Mouse (Mus musculus): ENCODE measurements around the gene Pgpep1. TPM values are rescaled to one million over a fixed set of nuclear protein-coding genes. Genes with fewer than 3 reads are reported as not detected.
A peak's percentile ranks its signal among the peaks of the same experiment; 100 is the strongest.

The Pgpep1 gene
- total RNA-seq (2014; rRNA removed; ENCODE audit: low replicate concordance), result 18.0 and 36.3 TPM in 2 replicates
- 26.9 and 29.1 TPM in 2 replicates for polyA plus RNA-seq (2015; fragmentation: Nextera tagmentation; extraction: Ambion mirVana)

GRCm38 (mm10) chr8:70660273-70660725 is at the start of gene Pgpep1:
TSS of gene Pgpep1 (minus strand) at chr8:70660388.
- peaks cover 17% of the 10 kb centered on the region; the same call in 1 of the 2 replicates for H3K4me1 ChIP-seq (ENCODE audit: control insufficient read depth, insufficient read depth)
- ATAC-seq (ENCODE audit: insufficient read depth, low read depth) (peak; percentile 11; the same call in 1 of the 2 replicates), DNase-seq (ENCODE audit: low spot score) (no peak)
- peak within 1 kb of the TSS; percentile 73 for H3K4me2 ChIP-seq (ENCODE audit: low read depth, low read length)
- H3K4me3 ChIP-seq (ENCODE audit: low read depth, low read length), result peak within 1 kb of the TSS; percentile 74
- peak within 1 kb of the TSS; percentile 88 for H3K27ac ChIP-seq (ENCODE audit: low read depth)
- H3K9ac ChIP-seq (replicated peaks; ENCODE audit: low read depth, low read length), result peak within 1 kb of the TSS; percentile 71
- 7% methylated on average over 14 of the region's 14 CpGs for WGBS
- no peaks in the 10 kb centered on the region for H3K27me3 ChIP-seq (ENCODE audit: control insufficient read depth, insufficient read depth, low read length)
- H3K36me3 ChIP-seq (replicated peaks; ENCODE audit: control insufficient read depth, insufficient read depth, low read length), result peaks cover 21% of the 10 kb centered on the region
- no peaks in the 10 kb centered on the region for H3K9me3 ChIP-seq (replicated peaks; ENCODE audit: control insufficient read depth, low read length)
- no peak for TF ChIP-seq CTCF (IDR thresholded peaks at IDR 0.05; ENCODE audit: low read depth)
- no peak for TF ChIP-seq EP300 (IDR thresholded peaks at IDR 0.05; ENCODE audit: low read depth)

DNA sequence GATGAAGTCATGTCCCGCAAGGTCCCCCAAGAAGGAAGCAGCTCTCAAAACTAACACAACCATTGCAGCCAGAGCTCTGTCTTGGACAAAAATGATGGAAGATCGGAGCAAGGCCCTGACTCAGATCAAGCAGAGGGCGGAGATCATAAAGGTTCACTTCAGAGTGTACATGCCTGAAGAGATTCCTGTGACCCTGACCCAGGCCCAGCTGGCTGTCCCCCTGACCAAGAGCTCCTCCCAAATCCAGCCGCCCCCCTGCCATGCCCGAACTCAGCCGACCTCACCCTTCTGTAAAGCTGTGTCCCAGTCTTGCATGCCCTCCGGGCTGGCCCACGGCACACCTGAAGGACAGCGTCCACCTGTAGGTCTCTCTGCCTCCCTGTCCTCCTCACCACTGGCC is 49.6 kb upstream of the Pgpep1 start:
- H3K9me3 ChIP-seq (replicated peaks; ENCODE audit: control insufficient read depth, low read length), result no peaks in the 10 kb centered on the region
- WGBS, result 92% methylated on average over 9 of the region's 9 CpGs
- H3K36me3 ChIP-seq (replicated peaks; ENCODE audit: control insufficient read depth, insufficient read depth, low read length), result no peaks in the 10 kb centered on the region
- no peaks in the 10 kb centered on the region for H3K4me1 ChIP-seq (ENCODE audit: control insufficient read depth, insufficient read depth)
- DNase-seq (ENCODE audit: low spot score), result no peak
- no peak for ATAC-seq (ENCODE audit: insufficient read depth, low read depth)
- no peaks in the 10 kb centered on the region for H3K27me3 ChIP-seq (ENCODE audit: control insufficient read depth, insufficient read depth, low read length)
- no peak overlapping the region for H3K4me2 ChIP-seq (ENCODE audit: low read depth, low read length)
- H3K9ac ChIP-seq (replicated peaks; ENCODE audit: low read depth, low read length), result no peak overlapping the region
- TF ChIP-seq CTCF (IDR thresholded peaks at IDR 0.05; ENCODE audit: low read depth) (no peak), EP300 (IDR thresholded peaks at IDR 0.05; ENCODE audit: low read depth) (no peak)
- H3K4me3 ChIP-seq (ENCODE audit: low read depth, low read length), result no peak overlapping the region
- no peak overlapping the region for H3K27ac ChIP-seq (ENCODE audit: low read depth)

- DNase-seq (ENCODE audit: low spot score), result no peak
- no peak overlapping the region for H3K4me2 ChIP-seq (ENCODE audit: low read depth, low read length)
- no peak overlapping the region for H3K4me3 ChIP-seq (ENCODE audit: low read depth, low read length)
- no peaks in the 10 kb centered on the region for H3K36me3 ChIP-seq (replicated peaks; ENCODE audit: control insufficient read depth, insufficient read depth, low read length)
- H3K27ac ChIP-seq (ENCODE audit: low read depth), result no peak overlapping the region
- no peaks in the 10 kb centered on the region for H3K4me1 ChIP-seq (ENCODE audit: control insufficient read depth, insufficient read depth)
- TF ChIP-seq CTCF (IDR thresholded peaks at IDR 0.05; ENCODE audit: low read depth), result no peak
- TF ChIP-seq EP300 (IDR thresholded peaks at IDR 0.05; ENCODE audit: low read depth), result no peak
- 83% methylated on average over 14 of the region's 14 CpGs for WGBS
- no peak for ATAC-seq (ENCODE audit: insufficient read depth, low read depth)
- no peaks in the 10 kb centered on the region for H3K27me3 ChIP-seq (ENCODE audit: control insufficient read depth, insufficient read depth, low read length)
- no peaks in the 10 kb centered on the region for H3K9me3 ChIP-seq (replicated peaks; ENCODE audit: control insufficient read depth, low read length)
- H3K9ac ChIP-seq (replicated peaks; ENCODE audit: low read depth, low read length), result no peak overlapping the region
Measured at GRCm38 (mm10) chr8:70708281-70708680, 48.1 kb upstream of the Pgpep1 start.

GRCm38 (mm10) chr8:70703287-70703686 is 43.1 kb upstream of the Pgpep1 start, which contains the start of gene Iqcn:
TSS of gene Iqcn (plus strand) at chr8:70703457.
- Histone ChIP-seq H3K9ac (replicated peaks; ENCODE audit: low read depth, low read length) (no peak within 1 kb of the TSS), H3K9me3 (replicated peaks; ENCODE audit: control insufficient read depth, low read length) (no peaks in the 10 kb centered on the region), H3K4me3 (ENCODE audit: low read depth, low read length) (no peak within 1 kb of the TSS), H3K4me2 (ENCODE audit: low read depth, low read length) (no peak within 1 kb of the TSS), H3K36me3 (replicated peaks; ENCODE audit: control insufficient read depth, insufficient read depth, low read length) (no peaks in the 10 kb centered on the region), H3K27me3 (ENCODE audit: control insufficient read depth, insufficient read depth, low read length) (no peaks in the 10 kb centered on the region), H3K27ac (ENCODE audit: low read depth) (peak within 1 kb of the TSS; percentile 27; the same call in 1 of the 2 replicates), H3K4me1 (ENCODE audit: control insufficient read depth, insufficient read depth) (peaks cover 14% of the 10 kb centered on the region)
- TF ChIP-seq EP300 (IDR thresholded peaks at IDR 0.05; ENCODE audit: low read depth), result no peak
- no peak for TF ChIP-seq CTCF (IDR thresholded peaks at IDR 0.05; ENCODE audit: low read depth)
- 87% methylated on average over 3 of the region's 3 CpGs for WGBS
- DNase-seq (ENCODE audit: low spot score), result no peak
- no peak for ATAC-seq (ENCODE audit: insufficient read depth, low read depth)

- H3K36me3 ChIP-seq (replicated peaks; ENCODE audit: control insufficient read depth, insufficient read depth, low read length), result no peaks in the 10 kb centered on the region
- 0 out of 2 replicates have a peak overlapping the region, but pooled peaks have one; percentile 27 for H3K27ac ChIP-seq (ENCODE audit: low read depth)
- no peaks in the 10 kb centered on the region for H3K9me3 ChIP-seq (replicated peaks; ENCODE audit: control insufficient read depth, low read length)
- TF ChIP-seq EP300 (IDR thresholded peaks at IDR 0.05; ENCODE audit: low read depth), result no peak
- H3K9ac ChIP-seq (replicated peaks; ENCODE audit: low read depth, low read length), result no peak overlapping the region
- 52% methylated on average over 3 of the region's 3 CpGs for WGBS
- DNase-seq (ENCODE audit: low spot score) (no peak), ATAC-seq (ENCODE audit: insufficient read depth, low read depth) (no peak)
- peaks cover 18% of the 10 kb centered on the region for H3K4me1 ChIP-seq (ENCODE audit: control insufficient read depth, insufficient read depth)
- H3K4me2 ChIP-seq (ENCODE audit: low read depth, low read length), result no peak overlapping the region
- H3K4me3 ChIP-seq (ENCODE audit: low read depth, low read length), result no peak overlapping the region
- no peaks in the 10 kb centered on the region for H3K27me3 ChIP-seq (ENCODE audit: control insufficient read depth, insufficient read depth, low read length)
Measured at GRCm38 (mm10) chr8:70702842-70703182, 42.6 kb upstream of the Pgpep1 start.
